Mouse (Mus musculus) heart, embryonic 13.5 days (tissue): ENCODE results near the gene Dmwd. TPM values are rescaled to one million over a fixed set of nuclear protein-coding genes. Genes with fewer than 3 reads are reported as not detected.

Experiments
- ATAC-seq: fragments of 200-750 bp; cut with Nextera tagmentation; 2 replicates; pipeline ENCODE4 v1.8.0; 2017; ENCODE audit warnings: moderate TSS enrichment; ENCODE audit not compliant: insufficient number of reproducible peaks, low FRiP score, low TSS enrichment; ENCODE audit errors: extremely low read depth
- H3K27ac ChIP-seq: fragments of 300-500 bp; sonication (generic); replicated peaks from 2 replicates; pipeline ENCODE4 v1.5.1; 2015; ENCODE audit warnings: moderate library complexity, mild to moderate bottlenecking, inconsistent platforms
- H3K27me3 ChIP-seq: fragments of 300-500 bp; sonication (generic); replicated peaks from 2 replicates; pipeline ENCODE4 v1.6.1; 2015; ENCODE audit warnings: mild to moderate bottlenecking, inconsistent platforms
- H3K36me3 ChIP-seq: fragments of 300-500 bp; sonication (generic); 2 replicates; pipeline ENCODE4 v1.6.1; 2015; ENCODE audit warnings: mild to moderate bottlenecking, inconsistent platforms
- H3K4me1 ChIP-seq: fragments of 300-500 bp; sonication (generic); 2 replicates; pipeline ENCODE4 v1.6.1; 2015; ENCODE audit warnings: inconsistent platforms
- H3K4me2 ChIP-seq: fragments of 300-500 bp; sonication (generic); 2 replicates; pipeline ENCODE4 v1.6.1; 2015; ENCODE audit warnings: inconsistent platforms, mild to moderate bottlenecking, moderate library complexity
- H3K4me3 ChIP-seq: fragments of 300-500 bp; sonication (generic); 2 replicates; pipeline ENCODE4 v1.5.1; 2015; ENCODE audit warnings: moderate library complexity, mild to moderate bottlenecking, inconsistent platforms
- H3K9ac ChIP-seq: fragments of 300-500 bp; sonication (generic); 2 replicates; pipeline ENCODE4 v1.6.1; 2015; ENCODE audit warnings: inconsistent platforms, mild to moderate bottlenecking, moderate library complexity
- H3K9me3 ChIP-seq: fragments of 300-500 bp; sonication (generic); 2 replicates; pipeline ENCODE4 v1.6.1; 2016; ENCODE audit warnings: inconsistent platforms
- WGBS: fragments of 180-500 bp; shearing (Covaris S2); methylation state at CpG from one replicate; pipeline ENCODE4 v1.1.7; 2015; ENCODE audit warnings: mixed read lengths; 5-methylcytosine and 5-hydroxymethylcytosine counted together
- polyA plus RNA-seq: library from polyadenylated mRNA; unstranded; fragments of >200 nt; fragmentation: Nextera tagmentation; extraction: Ambion mirVana; gene quantifications from 2 replicates; pipeline ENCODE4 v1.2.1, GENCODE M21; 2015

Gene Dmwd
- polyA plus RNA-seq, 1 experiment from 2014 or later: 11.3 TPM

DNA sequence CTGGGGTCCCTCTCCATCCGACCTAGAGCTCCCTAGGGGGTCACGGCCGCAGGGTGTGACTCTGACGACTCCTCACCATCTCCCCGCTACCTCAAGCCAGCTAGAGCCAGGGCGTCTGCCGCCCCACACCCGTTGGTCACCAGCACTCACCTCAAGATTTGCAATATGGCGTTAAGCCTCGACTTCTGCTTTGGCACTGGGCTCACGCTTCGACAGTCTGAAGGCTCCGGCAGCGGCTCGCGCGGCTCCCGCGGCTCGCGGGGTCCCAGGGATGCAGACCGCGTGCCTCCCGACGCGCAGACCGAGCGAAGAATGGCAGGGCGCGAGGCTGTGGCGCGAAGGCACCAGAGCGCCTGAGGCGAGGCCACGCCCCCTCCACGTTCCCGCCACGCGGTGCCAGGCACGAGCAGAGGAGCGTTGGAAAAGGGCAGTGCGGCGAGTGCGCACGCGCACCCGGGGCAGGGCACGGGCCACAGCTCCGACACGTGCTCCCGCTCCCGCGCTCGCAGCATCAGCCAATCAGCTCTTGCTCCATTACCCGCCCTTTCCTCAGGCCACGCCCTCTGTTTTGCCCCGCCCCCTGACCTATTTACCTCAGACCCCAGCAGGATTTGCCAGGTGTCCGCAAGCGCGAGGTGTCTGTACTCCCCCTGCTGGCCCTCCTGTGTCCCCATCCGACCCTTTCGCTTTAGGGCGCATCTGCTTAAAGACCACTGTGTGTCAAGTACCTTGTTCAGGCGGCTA lies 42.2 kb downstream of the Dmwd start, which contains the start of gene Gm4969:
Gene Gm4969 (minus strand): TSS at position 341 of the 744 bp plus-strand sequence.
- H3K27me3 ChIP-seq: peaks cover 6% of the 10 kb centered on the region; the same call in 1 of the 2 replicates
- H3K27ac ChIP-seq: no peak within 1 kb of the TSS
- H3K36me3 ChIP-seq: no peaks in the 10 kb centered on the region
- H3K9me3 ChIP-seq: no peaks in the 10 kb centered on the region; the same call in 1 of the 2 replicates
- ATAC-seq: 0 out of 2 replicates have a peak, but pooled peaks have one; percentile 29
- H3K4me3 ChIP-seq: peak within 1 kb of the TSS; percentile 36
- H3K9ac ChIP-seq: no peak within 1 kb of the TSS
- WGBS: 19% methylated on average over 61 of the region's 64 CpGs
- peaks cover 20% of the 10 kb centered on the region for H3K4me1 ChIP-seq
- H3K4me2 ChIP-seq: peak within 1 kb of the TSS; percentile 94

DNA sequence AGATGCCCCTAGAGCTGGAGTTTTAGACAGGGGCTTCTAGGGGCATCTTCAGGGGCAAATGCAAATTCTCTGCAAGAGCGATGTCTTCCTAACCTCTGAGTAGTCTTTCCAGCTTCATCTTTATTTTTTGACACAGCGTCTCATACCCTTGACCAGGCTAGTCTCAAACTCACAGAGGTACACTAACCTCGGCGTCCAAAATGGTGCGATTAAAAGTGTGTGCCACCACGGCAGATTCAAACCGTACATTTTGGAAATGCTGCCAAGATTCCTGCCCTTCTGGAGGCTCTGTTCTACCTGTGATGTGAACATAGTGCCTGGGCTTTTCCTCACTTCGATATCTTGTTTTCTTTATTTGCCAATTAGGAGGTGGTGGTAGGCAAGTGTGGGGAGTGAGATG lies 43.1 kb downstream of the Dmwd start:
- WGBS: 88% methylated on average over 8 of the region's 8 CpGs
- Histone ChIP-seq H3K9ac (no peak overlapping the region), H3K36me3 (0 out of 2 replicates have a peak, but pooled peaks cover 1% of the 10 kb centered on the region), H3K4me1 (peaks cover 20% of the 10 kb centered on the region), H3K27me3 (peaks cover 6% of the 10 kb centered on the region; the same call in 1 of the 2 replicates), H3K27ac (no peak overlapping the region), H3K9me3 (no peaks in the 10 kb centered on the region; the same call in 1 of the 2 replicates), H3K4me3 (no peak overlapping the region), H3K4me2 (peak overlapping the region; percentile 94)
- ATAC-seq: no peak

DNA sequence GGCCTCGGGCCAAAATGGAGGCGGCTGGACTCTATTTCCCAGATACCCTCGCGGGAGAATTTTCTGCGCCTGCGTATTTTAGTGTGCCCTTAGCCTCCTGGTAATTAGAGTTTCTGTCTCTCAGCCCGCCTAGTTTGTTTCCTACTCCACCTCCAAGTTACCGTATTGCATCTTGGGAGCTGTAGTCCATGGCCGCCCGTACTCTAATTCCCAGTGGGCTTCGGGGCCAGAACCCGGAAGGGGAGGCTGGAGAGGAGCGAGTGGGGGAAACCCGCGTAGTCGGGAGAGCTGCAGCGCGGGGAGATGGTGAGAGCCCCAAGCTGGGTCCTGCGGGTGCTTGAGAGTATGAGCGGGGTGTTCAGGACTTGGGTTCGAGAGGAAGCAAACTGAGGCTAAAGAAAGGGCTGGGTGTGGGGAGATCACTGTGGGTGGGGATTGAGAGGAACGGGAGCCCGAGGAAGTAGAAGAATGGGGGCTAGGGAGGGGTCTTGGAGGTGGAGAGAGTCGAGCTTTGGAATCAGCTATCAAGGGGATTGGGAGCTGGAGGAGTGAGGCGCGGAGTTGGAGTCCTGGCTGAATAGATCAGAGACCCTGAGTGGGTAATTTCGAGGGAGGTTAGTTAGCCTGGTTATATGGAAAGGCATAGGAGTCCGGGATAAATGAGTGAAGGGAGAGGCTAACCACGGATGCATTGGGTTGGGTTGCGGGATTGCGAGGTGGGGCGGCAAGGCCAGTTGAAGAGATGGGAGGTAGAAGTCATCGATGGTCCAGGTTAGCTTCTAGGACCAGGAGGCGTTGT lies 43.8 kb downstream of the Dmwd start, which contains the start of gene Fbxo46:
Gene Fbxo46 (plus strand): TSS at position 229 of the 799 bp plus-strand sequence.
- peak; percentile 89 for ATAC-seq
- peak within 1 kb of the TSS; percentile 51; the same call in 1 of the 2 replicates for H3K27ac ChIP-seq
- H3K4me2 ChIP-seq: peak within 1 kb of the TSS; percentile 94
- H3K4me1 ChIP-seq: peaks cover 20% of the 10 kb centered on the region
- peaks cover 6% of the 10 kb centered on the region; the same call in 1 of the 2 replicates for H3K27me3 ChIP-seq
- no peaks in the 10 kb centered on the region; the same call in 1 of the 2 replicates for H3K9me3 ChIP-seq
- 0 out of 2 replicates have a peak, but pooled peaks cover 4% of the 10 kb centered on the region for H3K36me3 ChIP-seq
- H3K4me3 ChIP-seq: peak within 1 kb of the TSS; percentile 84
- WGBS: 1% methylated on average over 34 of the region's 34 CpGs
- peak within 1 kb of the TSS; percentile 89 for H3K9ac ChIP-seq

DNA sequence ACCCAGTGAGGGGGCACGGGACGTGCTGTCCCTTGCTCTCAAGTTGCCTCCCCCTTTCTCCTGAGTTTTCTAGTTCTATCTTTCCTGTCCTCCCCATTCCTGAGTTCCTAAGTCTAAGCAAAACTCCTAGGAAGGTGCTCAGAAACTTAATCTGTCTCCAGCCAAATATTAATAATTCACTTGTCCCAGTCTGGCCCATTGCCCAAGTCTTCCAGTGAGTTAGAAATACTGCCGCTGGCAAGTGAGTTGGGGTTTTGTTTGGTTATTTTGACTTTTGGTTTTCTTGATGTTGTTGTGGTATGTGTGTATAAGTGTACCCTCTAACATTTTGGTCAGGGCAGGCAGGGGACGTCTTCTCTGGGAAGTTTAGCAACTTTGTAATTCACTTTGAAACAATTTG lies 45.7 kb downstream of the Dmwd start:
- Histone ChIP-seq H3K27me3 (peaks cover 6% of the 10 kb centered on the region; the same call in 1 of the 2 replicates), H3K4me2 (no peak overlapping the region; the same call in 1 of the 2 replicates), H3K4me3 (no peak overlapping the region), H3K27ac (no peak overlapping the region), H3K9me3 (no peaks in the 10 kb centered on the region; the same call in 1 of the 2 replicates), H3K36me3 (peaks cover 16% of the 10 kb centered on the region), H3K9ac (no peak overlapping the region), H3K4me1 (peaks cover 20% of the 10 kb centered on the region)
- WGBS: 90% methylated on average over 4 of the region's 4 CpGs
- no peak for ATAC-seq

DNA sequence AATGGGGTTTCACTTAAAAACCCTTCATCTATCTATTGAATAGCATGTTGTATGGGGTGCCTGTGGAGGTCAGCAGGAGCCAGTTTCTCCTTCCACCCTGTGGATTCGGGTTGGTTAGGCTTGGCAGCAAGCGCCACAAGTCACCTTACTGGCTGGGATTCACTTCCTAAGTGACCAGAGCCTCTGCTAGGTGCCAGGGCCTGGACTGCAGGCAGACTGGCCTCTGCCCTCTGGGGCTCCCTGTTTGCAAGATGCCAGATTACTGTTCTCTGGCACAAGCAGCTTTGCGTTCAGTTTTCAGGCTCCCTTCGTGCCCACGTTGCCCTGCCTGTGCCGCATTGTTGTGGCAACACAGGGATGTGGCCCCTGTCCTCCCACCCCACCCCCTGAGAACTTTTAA lies 48.7 kb downstream of the Dmwd start:
- Histone ChIP-seq H3K9me3 (no peaks in the 10 kb centered on the region), H3K4me2 (no peak overlapping the region), H3K27me3 (no peaks in the 10 kb centered on the region), H3K4me1 (peaks cover 13% of the 10 kb centered on the region), H3K36me3 (peaks cover 32% of the 10 kb centered on the region), H3K27ac (no peak overlapping the region), H3K9ac (peak overlapping the region; percentile 40; the same call in 1 of the 2 replicates), H3K4me3 (no peak overlapping the region)
- 82% methylated on average over 6 of the region's 6 CpGs for WGBS
- ATAC-seq: no peak

DNA sequence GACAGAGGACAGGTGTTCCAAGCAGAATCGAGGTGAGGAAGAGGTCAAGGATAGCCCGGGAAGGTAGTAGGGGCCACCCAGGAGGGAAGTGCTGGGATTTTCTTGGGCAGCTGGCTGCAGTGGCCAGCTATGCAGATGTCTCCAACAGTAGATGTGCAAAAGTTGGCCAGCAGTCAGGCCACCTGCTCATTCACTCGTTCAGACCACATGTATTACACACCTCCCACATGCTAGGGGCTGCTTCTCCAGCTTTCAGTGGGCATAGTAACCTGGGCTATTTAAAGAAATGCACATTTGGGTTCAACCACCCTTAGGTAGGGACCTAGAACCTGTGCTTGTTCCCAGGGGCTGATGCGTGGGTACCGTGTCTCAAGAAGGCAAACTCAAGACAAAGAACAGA lies 51.7 kb downstream of the Dmwd start:
- H3K9me3 ChIP-seq: no peaks in the 10 kb centered on the region
- peaks cover 35% of the 10 kb centered on the region for H3K36me3 ChIP-seq
- no peak overlapping the region for H3K4me2 ChIP-seq
- H3K27ac ChIP-seq: no peak overlapping the region
- no peaks in the 10 kb centered on the region for H3K27me3 ChIP-seq
- H3K4me3 ChIP-seq: no peak overlapping the region
- WGBS: 88% methylated on average over 5 of the region's 5 CpGs
- peaks cover 21% of the 10 kb centered on the region for H3K4me1 ChIP-seq
- H3K9ac ChIP-seq: peak overlapping the region; percentile 33; the same call in 1 of the 2 replicates
- ATAC-seq: no peak

DNA sequence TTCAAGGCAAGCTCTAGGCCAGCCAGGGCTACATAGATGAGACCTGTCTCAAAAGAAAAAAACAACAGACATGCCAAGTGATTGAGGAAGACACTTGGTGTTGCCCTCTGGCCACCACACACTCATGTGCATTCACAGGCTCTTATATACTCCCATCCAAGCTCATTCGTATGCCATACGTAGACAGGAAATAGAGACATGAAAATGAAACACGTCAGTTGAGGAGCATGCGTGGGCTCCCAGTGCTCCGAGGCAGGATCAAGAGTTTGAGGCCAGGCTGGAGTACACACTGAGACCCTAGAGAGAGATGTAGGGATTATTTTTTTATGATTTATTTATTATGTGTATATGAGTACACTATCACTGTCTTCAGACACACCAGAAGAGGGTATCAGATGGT lies 53.4 kb downstream of the Dmwd start:
- Histone ChIP-seq H3K27ac (no peak overlapping the region), H3K9me3 (no peaks in the 10 kb centered on the region), H3K9ac (no peak overlapping the region), H3K4me2 (no peak overlapping the region), H3K4me1 (peaks cover 22% of the 10 kb centered on the region), H3K27me3 (no peaks in the 10 kb centered on the region), H3K36me3 (peaks cover 39% of the 10 kb centered on the region), H3K4me3 (no peak overlapping the region)
- WGBS: 89% methylated on average over 5 of the region's 5 CpGs
- no peak for ATAC-seq

DNA sequence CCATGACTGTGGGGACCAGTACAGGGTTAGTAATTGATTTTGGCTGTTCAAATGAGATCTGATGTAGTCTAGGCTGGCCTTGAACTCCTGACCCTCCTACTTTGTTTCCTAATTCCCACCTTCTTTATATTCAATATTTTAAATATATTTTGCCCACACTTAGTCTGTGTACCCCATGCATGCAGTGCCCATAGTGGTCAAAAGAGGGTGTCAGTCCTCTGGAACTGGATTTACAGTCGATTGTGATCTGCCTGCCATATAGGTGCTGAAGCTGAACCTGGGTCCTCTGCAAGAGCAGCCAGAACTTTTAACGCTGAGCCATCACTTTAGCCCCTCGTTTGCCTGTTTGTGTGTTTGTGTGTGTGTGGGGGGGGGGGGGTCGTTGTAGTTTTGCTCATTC lies 54.6 kb downstream of the Dmwd start:
- Histone ChIP-seq H3K9ac (peak overlapping the region; percentile 75), H3K27ac (peak overlapping the region; percentile 90), H3K4me1 (peaks cover 22% of the 10 kb centered on the region), H3K9me3 (no peaks in the 10 kb centered on the region), H3K4me3 (peak overlapping the region; percentile 60), H3K27me3 (no peaks in the 10 kb centered on the region), H3K36me3 (peaks cover 46% of the 10 kb centered on the region), H3K4me2 (peak overlapping the region; percentile 81)
- 28% methylated on average over 4 of the region's 4 CpGs for WGBS
- no peak for ATAC-seq

DNA sequence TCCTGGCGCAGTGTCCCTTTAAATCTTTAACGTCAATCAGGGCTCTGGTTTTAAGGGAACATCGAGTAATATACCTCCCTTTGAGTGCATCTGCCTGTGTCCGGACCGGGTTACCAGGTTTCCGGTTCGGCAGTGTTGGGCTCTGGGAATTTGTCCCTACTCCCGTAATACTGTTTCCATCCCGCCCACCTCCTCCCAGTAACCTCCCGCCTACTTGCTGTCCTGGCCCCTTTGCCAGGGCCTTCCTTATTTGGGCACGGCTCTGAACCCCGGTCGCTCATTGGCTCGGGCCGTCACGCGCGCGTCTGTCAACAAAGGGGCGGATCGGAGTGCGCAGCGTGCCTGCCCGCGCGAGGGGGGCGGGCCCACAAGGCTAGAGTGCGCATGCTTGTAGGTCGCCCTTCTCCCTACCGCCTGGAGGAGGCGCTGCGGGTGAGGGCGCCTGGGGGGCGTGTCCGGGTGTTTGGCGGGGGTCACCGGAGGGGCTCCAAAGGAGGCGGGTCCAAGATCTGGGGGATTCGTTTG lies 55.4 kb downstream of the Dmwd start:
- H3K36me3 ChIP-seq: peaks cover 47% of the 10 kb centered on the region
- H3K4me3 ChIP-seq: peak overlapping the region; percentile 60
- peak; percentile 95 for ATAC-seq
- H3K27ac ChIP-seq: peak overlapping the region; percentile 90
- peaks cover 22% of the 10 kb centered on the region for H3K4me1 ChIP-seq
- H3K4me2 ChIP-seq: peak overlapping the region; percentile 81
- H3K9me3 ChIP-seq: no peaks in the 10 kb centered on the region
- WGBS: under 1% methylated on average over 39 of the region's 39 CpGs
- H3K9ac ChIP-seq: peak overlapping the region; percentile 83
- no peaks in the 10 kb centered on the region for H3K27me3 ChIP-seq
